Mouse (Mus musculus): ENCODE results near the gene Actl10.
A peak's percentile ranks its signal among the peaks of the same experiment; 100 is the strongest.

The Actl10 gene

GRCm38 (mm10) chr2:154550937-154551336, 639 bp upstream of the Actl10 start:
- no peak for DNase-seq (ENCODE audit: low spot score in 2 of 2)

GRCm38 (mm10) chr2:154551927-154552326, 351 bp downstream of the Actl10 start:
- DNase-seq (ENCODE audit: low spot score in 2 of 2) = no peak

- peak; percentile 59 to 83 for DNase-seq (ENCODE audit: low spot score in 2 of 2)
Measured at GRCm38 (mm10) chr2:154552424-154552907, 890 bp downstream of the Actl10 start.

- no peak for DNase-seq (ENCODE audit: low spot score in 2 of 2)
Measured at GRCm38 (mm10) chr2:154555235-154555634, 3.7 kb downstream of the Actl10 start.

- no peak for DNase-seq (ENCODE audit: low spot score in 2 of 2)
Measured at GRCm38 (mm10) chr2:154557184-154557832, 5.7 kb downstream of the Actl10 start.

GRCm38 (mm10) chr2:154558264-154559039, 6.9 kb downstream of the Actl10 start, which contains the start of gene Necab3:
Gene Necab3 (minus strand): TSS chr2:154558890.
- DNase-seq (ENCODE audit: low spot score in 2 of 2) = no peak

- DNase-seq (ENCODE audit: low spot score in 2 of 2) = no peak
Measured at GRCm38 (mm10) chr2:154563612-154564170, 12.1 kb downstream of the Actl10 start.

- no peak for DNase-seq (ENCODE audit: low spot score in 2 of 2)
Measured at GRCm38 (mm10) chr2:154565562-154565961, 14.0 kb downstream of the Actl10 start.

GRCm38 (mm10) chr2:154566641-154567040, 15.1 kb downstream of the Actl10 start:
- no peak for DNase-seq (ENCODE audit: low spot score in 2 of 2)

- DNase-seq (ENCODE audit: low spot score in 2 of 2) = no peak
Measured at GRCm38 (mm10) chr2:154567766-154568165, 16.2 kb downstream of the Actl10 start.

- DNase-seq (ENCODE audit: low spot score in 2 of 2) = no peak
Measured at GRCm38 (mm10) chr2:154568329-154569070, 16.9 kb downstream of the Actl10 start.

GRCm38 (mm10) chr2:154569071-154569748, 17.6 kb downstream of the Actl10 start:
- peak; percentile 41 to 47 for DNase-seq (ENCODE audit: low spot score in 2 of 2)

GRCm38 (mm10) chr2:154569836-154570286, 18.3 kb downstream of the Actl10 start, which contains the start of gene E2f1:
Gene E2f1 (minus strand): TSS chr2:154569892.
- peak; percentile 81 to 94 for DNase-seq (ENCODE audit: low spot score in 2 of 2)

GRCm38 (mm10) chr2:154570666-154571065, 19.1 kb downstream of the Actl10 start:
- DNase-seq (ENCODE audit: low spot score in 2 of 2) = no peak

- no peak for DNase-seq (ENCODE audit: low spot score in 2 of 2)
Measured at GRCm38 (mm10) chr2:154571266-154571665, 19.7 kb downstream of the Actl10 start.

GRCm38 (mm10) chr2:154571976-154572375, 20.4 kb downstream of the Actl10 start:
- no peak for DNase-seq (ENCODE audit: low spot score in 2 of 2)

- DNase-seq (ENCODE audit: low spot score in 2 of 2) = no peak
Measured at GRCm38 (mm10) chr2:154572996-154573395, 21.4 kb downstream of the Actl10 start.

- no peak for DNase-seq (ENCODE audit: low spot score in 2 of 2)
Measured at GRCm38 (mm10) chr2:154574271-154574670, 22.7 kb downstream of the Actl10 start.

GRCm38 (mm10) chr2:154576876-154577743, 25.5 kb downstream of the Actl10 start:
- no peak for DNase-seq (ENCODE audit: low spot score in 2 of 2)

- DNase-seq (ENCODE audit: low spot score in 2 of 2) = no peak
Measured at GRCm38 (mm10) chr2:154577744-154578067, 26.1 kb downstream of the Actl10 start.
